Mouse (Mus musculus): ENCODE data around the gene Rac1.

DNA sequence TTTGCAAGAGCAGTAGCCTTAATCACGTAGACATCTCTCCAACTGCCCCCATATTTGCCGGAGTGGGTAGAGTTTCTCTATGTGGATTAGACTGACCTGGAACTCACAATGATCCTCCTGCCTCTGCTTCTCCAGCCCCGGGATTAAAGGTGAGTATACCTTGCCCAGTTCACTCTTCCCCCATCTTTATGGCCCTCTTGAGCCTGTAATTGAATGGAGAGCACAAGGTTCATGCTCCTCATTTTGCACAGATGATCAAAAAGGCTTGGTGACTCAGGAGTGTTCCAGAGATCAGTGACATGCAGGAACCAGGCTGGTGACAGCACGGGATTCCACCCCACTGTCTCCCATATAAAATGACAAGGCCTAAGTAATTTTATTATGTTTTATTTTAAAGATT, 7.1 kb upstream of the Rac1 start:
- TF ChIP-seq EP300 (IDR thresholded peaks at IDR 0.05; ENCODE audit: insufficient read depth, low read depth, low read length) (no peak), CTCF (IDR thresholded peaks at IDR 0.05) (no peak), POLR2A (IDR thresholded peaks at IDR 0.05; ENCODE audit: insufficient read depth, low read depth, low read length) (no peak)

Measured in heart, adult 2 months (tissue).